Mouse (Mus musculus) ES-E14 (cell line): ENCODE measurements around the gene Rbmx.

Experiments
- CHD2 ChIP-seq: IDR thresholded peaks from 2 replicates; pipeline ENCODE4 v1.6.1; 2014; ENCODE audit warnings: mild to moderate bottlenecking, low read depth, low read length, inconsistent platforms
- MAFK ChIP-seq: IDR thresholded peaks from 2 replicates; pipeline ENCODE4 v1.6.1; 2014; ENCODE audit warnings: mild to moderate bottlenecking, low read depth, low read length, inconsistent platforms; ENCODE audit not compliant: insufficient read depth
- ZC3H11A ChIP-seq: IDR thresholded peaks from 2 replicates; pipeline ENCODE4 v1.6.1; 2012; ENCODE audit warnings: low read depth, mild to moderate bottlenecking, inconsistent platforms, low read length, borderline replicate concordance
- ZNF384 ChIP-seq: IDR thresholded peaks from 2 replicates; pipeline ENCODE4 v1.6.1; 2012; ENCODE audit warnings: low read depth, low read length, inconsistent platforms

DNA sequence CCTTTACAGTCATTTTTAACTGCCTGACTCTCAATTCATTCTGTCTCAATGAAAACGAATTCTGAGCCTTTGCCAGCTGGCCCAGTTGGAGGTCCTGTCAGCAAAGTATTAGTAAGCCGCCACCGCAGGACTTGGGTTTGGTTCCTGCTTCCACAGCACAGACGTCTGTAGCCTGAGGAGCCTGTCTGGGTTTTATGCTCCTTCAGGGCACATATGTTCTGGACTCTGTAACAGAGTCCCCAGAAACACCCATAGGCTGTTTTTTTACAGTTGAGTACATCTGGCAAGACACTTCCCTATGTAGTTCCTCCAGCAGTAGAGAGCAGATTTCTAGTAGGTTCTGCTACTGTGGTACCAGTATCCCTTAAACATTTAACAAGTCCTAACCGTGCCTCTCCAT is 11.9 kb downstream of the Rbmx start:
- no peak for TF ChIP-seq ZNF384
- no peak for TF ChIP-seq CHD2
- no peak for TF ChIP-seq MAFK
- no peak for TF ChIP-seq ZC3H11A
